Comparison of ENCODE assay signal across 10 mouse cellular contexts in genomic region chr11:90240652-90241330, GRCm38 (mm10). TPM values are rescaled to one million over a fixed set of nuclear protein-coding genes. Genes with fewer than 3 reads are reported as not detected.
DNase-seq lines count a peak whose midpoint lies in the region; ATAC-seq lines count a peak whose summit lies in the region.
"Had no signal": no experiment of that assay in that cellular context is flagged by ENCODE, and none has a peak within 500 bp of the region (broad histone marks: within the 10 kb centered on the region; RNA-seq: fewer than 3 reads in every experiment).

No protein-coding gene starts in this region.

- H3K36me3 ChIP-seq in midbrain, embryonic 13.5 days = no peaks in the 10 kb centered on the region
- H3K36me3 ChIP-seq: hindbrain, embryonic 13.5 days had no signal

- H3K27me3 ChIP-seq in midbrain, embryonic 13.5 days = no peaks in the 10 kb centered on the region
- H3K27me3 ChIP-seq: hindbrain, embryonic 13.5 days had no signal

- no peak overlapping the region for H3K27ac ChIP-seq in midbrain, embryonic 13.5 days
- H3K27ac ChIP-seq: hindbrain, embryonic 13.5 days had no signal

- H3K4me1 ChIP-seq in midbrain, embryonic 13.5 days (replicated peaks) = peaks cover 6% of the 10 kb centered on the region; the same call in 1 of the 2 replicates

- ATAC-seq in midbrain, embryonic 13.5 days = no peak

- peak; percentile 30 to 55 for DNase-seq in urinary bladder, postnatal 36 days (ENCODE audit: low spot score in 2 of 2)
- DNase-seq in urinary bladder, postnatal 4 days (ENCODE audit: low spot score in 2 of 2) = no peak
- DNase-seq in adrenal gland, postnatal 36 days = peak; percentile 62 to 72
- peak; percentile 54 to 83 for DNase-seq in lung, adult 18-20 months
- DNase-seq in spleen, postnatal 36 days (ENCODE audit: low spot score in 2 of 2) = no peak
- no peak for DNase-seq in cerebellum, postnatal 36 days
- DNase-seq: cerebellum, adult 18-20 months; gastrocnemius, postnatal 25 days had no signal

- H3K4me3 ChIP-seq in midbrain, embryonic 13.5 days (replicated peaks) = no peak overlapping the region
- H3K4me3 ChIP-seq: hindbrain, embryonic 13.5 days had no signal

- no peak overlapping the region for H3K4me2 ChIP-seq in midbrain, embryonic 13.5 days (replicated peaks)
- H3K4me2 ChIP-seq: hindbrain, embryonic 13.5 days had no signal

- H3K9ac ChIP-seq in midbrain, embryonic 13.5 days (replicated peaks) = no peak overlapping the region
- H3K9ac ChIP-seq: hindbrain, embryonic 13.5 days had no signal

- H3K9me3 ChIP-seq in midbrain, embryonic 13.5 days = no peaks in the 10 kb centered on the region
- H3K9me3 ChIP-seq: hindbrain, embryonic 13.5 days had no signal

- 26% methylated on average over 6 of the region's 6 CpGs for WGBS in midbrain, embryonic 13.5 days

RNA-seq across cellular contexts. Expression of gene Mmd, which starts 8.5 kb away (rescaled TPM):
- 100 to 1,000 TPM in 1 of 2 experiments, 10 to 100 TPM in 1; 86.1 to 156 TPM for total RNA-seq in adrenal gland, postnatal 36 days (2021)
- polyA plus RNA-seq in midbrain, embryonic 13.5 days (2015; fragmentation: Nextera tagmentation; extraction: Ambion mirVana) = 88.3 and 92.5 TPM in 2 replicates

RNA-seq across cellular contexts. Expression of gene Gm45716, which starts 53.3 kb away (rescaled TPM):
- 1 to 10 TPM; 2.6 to 5.3 TPM for total RNA-seq in adrenal gland, postnatal 36 days (2021)
- 25.4 and 25.5 TPM in 2 replicates for polyA plus RNA-seq in midbrain, embryonic 13.5 days (2015; fragmentation: Nextera tagmentation; extraction: Ambion mirVana)

Comparison
In these comparisons a context has a peak if more than half of its experiments do, and no peak if none do; other contexts are left out.
1. DNase-seq: peak in urinary bladder, postnatal 36 days (2 of 2), adrenal gland, postnatal 36 days (2 of 2) and lung, adult 18-20 months (2 of 2); none in urinary bladder, postnatal 4 days (0 of 2), spleen, postnatal 36 days (0 of 2) and cerebellum, postnatal 36 days (0 of 2).